Mouse (Mus musculus) left cerebral cortex, postnatal 25 days (tissue): ENCODE results near the gene Upk3bl. TPM values are rescaled to one million over a fixed set of nuclear protein-coding genes. Genes with fewer than 3 reads are reported as not detected.
"Not testable (repeated sequence)": the region's sequence is repeated elsewhere in the genome, so short reads cannot be mapped to it uniquely, and the experiment has no call there.

Source experiments
- DNase-seq, 2 experiments: peaks; one replicate each; pipeline ENCODE4 v3.0.0; 2022; ENCODE audit warnings: low spot score in 2 of 2, mixed read lengths in 1 of 2
- intact Hi-C: fragments of 180-260 bp; cut with DNase I; formaldehyde crosslinking; loops from one replicate; pipeline ENCODE4 v1.15.1; 2025
- total RNA-seq, 2 experiments: library from RNA; stranded (reverse); gene quantifications; 2 replicates each; pipeline ENCODE4 v1.2.3; 2021

The Upk3bl gene
- total RNA-seq, 2 experiments from 2014 or later: not detected

DNA sequence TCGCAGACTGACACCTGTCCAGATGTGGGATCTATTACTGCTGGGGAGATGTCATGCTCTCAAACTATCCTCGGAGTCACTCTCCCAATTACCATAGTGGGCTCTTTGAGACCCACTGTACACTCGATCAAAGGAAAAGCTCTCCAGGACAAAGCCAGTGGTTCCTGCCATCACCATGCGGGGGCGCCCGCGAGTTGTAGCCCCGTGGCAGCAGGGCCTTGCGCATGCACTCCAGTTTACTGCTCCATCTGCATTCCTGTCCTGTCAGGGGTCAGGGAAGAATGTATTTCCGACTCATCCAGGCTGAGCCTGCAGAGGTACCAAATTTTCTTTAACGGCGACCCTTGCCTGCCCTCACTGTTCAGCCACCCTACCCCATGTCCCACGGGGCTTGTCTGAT, 9.4 kb upstream of the Upk3bl start:
- no peak for DNase-seq
- intact Hi-C loops: no loop called here

DNA sequence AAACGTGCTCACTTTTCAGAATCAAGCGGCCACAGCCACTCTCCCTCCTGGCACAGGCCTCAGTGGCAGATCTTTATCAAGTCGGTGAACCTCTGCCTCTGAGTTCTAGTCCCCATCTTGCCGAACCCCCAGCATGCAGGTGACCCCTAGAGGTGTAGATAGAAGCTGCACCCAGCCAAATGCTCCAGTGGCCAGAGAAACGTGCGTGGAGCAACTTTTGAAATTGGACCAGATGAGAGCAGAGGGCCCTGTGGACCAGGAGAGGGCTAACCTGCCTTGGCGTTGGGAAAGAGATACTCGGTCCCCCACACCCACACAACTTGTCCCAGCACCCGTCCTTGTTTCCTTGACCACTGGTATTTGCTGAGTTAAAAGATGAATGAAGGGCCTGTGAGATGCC, 8.9 kb upstream of the Upk3bl start:
- no peak for DNase-seq
- intact Hi-C loops: no loop called here

DNA sequence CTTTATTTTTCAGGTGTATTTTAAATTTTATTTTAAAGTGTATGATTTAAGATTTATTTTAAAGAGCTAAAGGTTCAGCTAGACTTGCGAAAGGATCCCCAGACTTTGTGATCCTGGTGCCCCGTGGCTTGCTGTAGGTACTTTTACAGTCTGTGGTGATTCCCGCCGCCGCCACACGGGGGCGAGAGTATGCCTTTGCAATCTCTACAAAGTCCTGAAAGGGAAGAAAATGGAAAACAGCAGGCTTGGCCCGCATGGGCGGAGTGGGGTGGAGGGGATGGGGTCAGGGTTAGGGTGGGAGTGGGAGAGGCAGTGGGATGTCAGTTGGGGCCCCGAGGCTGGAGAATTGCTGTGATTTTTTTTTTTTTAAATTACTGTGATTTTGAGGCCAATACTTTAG, 8.3 kb upstream of the Upk3bl start:
- DNase-seq: peak; percentile 72 to 81
- intact Hi-C loops: no loop called here

DNA sequence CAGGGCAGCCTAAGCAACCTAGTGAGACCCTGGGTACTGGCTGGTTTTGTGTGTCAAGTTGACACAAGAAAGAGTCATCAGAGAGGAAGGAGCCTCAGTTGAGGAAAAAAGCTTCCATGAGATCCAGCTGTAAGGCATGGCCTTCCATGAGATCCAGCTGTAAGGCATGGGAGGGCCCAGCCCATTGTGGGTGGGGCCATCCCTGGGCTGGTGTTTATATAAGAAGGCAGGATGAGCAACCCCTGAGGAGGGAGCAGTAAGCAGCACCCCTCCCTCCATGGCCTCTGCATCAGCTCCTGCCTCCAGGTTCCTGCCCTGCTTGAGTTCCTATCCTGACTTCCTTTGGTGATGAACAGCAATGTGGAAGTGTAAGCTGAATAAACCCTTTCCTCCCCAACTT, 5.8 kb upstream of the Upk3bl start:
- intact Hi-C loops, DNase-seq: not testable (repeated sequence)

DNA sequence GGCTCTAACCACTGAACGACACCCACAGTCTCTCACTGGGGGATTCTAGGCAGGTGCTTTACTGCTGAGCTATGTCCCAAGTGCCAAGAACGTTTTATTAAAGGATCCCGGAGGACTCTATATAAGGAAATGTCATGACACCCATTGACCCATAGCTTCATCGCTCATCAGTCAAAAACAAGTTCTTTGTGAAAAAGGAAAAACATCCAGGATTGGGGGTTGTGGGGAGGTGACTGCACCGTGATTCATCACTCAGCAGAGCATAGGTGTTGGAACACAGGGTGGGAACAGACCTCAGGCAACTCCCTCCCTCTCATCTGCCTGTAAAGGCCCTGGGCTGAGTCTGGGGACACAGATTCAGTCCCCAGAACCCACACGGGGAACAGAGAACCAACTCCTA, 4.4 kb upstream of the Upk3bl start:
- intact Hi-C loops: no loop called here
- DNase-seq: no peak

DNA sequence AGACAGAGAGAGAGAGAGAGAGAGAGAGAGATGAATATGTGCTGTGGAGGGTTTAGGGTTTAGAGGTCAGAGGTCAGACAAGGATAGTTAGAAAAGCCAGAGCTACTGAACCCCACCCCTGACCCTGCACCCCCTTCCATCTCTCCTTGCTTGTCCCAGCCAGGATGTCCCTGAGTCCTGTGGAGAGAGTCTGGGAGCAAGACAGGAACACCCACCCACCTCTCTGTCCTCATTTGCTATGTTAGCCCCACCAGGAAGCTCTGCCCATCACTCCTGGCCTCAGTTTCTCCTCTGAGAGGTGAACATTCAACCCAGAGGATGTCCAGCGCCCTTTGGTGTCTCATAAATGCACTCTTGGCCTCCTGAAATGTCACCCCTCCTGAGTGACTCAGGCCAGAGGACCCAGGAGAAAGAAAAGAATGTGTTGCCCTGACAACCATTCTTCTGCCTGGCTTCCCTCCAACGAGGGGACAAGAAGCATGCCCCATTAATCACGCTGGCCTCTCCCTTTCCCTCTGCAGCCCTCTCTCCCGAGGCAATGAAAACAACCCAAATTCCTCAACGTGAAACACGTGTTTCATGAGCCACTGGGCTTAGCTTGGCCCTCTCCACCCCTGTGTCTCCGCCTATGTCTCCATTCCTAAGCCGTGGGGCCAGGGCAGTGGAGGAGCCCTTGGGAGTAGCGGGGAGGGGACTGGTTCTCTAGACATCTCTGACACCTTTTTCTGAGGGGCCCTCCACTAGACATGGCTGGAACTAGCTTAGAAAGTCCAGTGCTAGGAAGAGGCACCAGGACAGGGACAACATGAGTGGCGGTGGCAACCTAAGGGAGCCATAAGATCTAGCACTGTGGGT, 2.8 kb upstream of the Upk3bl start:
- intact Hi-C loops: no loop called here
- DNase-seq: peak in 1 of 2 experiments; percentile 17

DNA sequence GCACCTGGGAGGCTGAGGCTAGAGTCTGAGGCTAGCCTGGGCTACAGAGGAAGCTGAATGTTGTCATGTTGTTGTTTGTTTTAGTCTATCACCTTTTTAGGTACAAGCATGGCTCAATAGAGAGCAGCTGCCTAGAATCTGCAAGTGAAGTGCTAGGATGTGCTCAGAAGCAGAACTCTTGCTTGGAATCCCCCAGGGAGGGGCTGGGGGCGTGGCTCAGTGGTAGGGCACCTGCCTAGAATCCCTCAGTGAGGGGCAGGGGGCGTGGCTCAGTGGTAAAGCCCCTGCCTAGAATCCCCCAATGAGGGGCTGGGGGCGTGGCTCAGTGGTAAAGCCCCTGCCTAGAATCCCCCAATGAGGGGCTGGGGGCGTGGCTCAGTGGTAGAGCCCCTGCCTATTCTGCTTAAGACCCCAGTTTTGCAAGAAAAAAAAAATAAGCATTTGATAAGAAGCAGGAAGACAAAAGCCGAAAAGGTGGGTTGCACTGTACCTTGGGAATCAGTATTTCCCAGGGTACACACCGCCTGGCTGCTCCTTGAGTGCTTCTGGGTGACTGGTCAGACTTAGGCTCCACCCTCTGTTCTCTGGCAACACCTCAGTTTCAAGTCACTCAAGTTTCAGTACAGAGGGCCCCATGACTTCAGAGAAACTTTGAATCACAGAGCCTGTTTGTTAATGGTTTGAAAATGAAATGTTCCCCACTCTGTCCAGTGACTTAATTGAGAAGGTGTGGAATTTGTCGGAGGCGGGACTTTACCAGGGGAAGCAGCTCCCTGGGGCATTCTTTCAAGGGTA, 1.2 kb upstream of the Upk3bl start:
- no peak for DNase-seq
- intact Hi-C loops: no loop called here

DNA sequence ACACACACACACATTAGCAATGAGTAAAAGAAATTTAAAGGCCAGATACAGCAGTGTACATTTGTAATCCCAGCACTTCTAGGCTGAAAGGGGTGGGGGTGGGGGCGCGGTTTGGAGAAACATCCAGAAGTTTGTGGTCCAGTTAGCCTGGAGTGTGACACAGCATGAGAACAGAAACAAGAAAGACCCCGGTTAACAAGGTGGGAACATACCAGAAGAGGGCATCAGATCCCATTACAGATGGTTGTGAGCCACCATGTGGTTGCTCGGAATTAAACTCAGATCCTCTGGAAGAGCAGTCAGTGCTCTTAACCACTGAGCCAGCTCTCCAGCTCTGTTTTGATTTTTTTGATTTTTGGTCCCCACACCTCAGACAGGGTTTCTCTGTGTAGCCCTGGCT, 1.8 kb downstream of the Upk3bl start:
- intact Hi-C loops: no loop called here
- no peak for DNase-seq

DNA sequence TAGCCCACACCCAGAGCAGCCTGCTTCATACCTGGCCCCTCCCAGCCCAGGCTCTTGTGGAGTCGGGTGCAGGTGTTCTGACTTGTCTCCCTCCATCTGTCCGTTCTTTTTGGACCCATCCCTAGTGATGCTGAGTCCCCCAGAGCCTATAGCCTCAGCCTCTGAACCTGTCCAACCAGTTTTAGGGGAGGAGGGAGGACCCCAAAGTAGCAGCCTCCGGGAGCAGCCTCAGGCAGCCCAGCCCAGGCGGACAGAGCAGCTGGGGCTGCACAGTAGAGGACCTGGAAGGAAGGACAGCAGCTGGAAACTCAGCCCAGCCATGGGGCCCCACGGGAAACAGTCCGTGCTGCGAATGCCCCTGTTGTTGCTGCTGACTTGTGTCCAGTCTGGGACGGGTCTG, 2.8 kb downstream of the Upk3bl start:
- intact Hi-C loops: no loop called here
- no peak for DNase-seq

DNA sequence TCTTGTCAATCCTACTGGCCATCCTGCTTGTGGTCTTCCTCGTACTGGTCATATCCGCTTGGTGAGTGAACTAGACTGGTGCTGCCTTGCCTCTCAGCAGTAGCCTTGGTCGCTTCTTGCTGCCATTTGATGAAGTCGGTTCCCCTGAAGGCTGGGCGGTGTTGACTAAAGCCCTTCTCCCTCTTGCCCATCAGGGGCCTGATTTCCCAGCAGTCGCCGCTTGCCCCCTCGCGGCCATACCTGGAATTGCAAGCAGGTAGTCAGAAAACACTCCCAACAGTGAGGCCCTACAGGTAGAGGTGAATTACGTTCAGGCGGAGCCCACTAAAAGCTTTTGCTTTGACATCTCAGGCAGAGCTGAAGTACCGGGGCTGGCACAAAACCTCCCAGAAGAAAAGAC, 7.3 kb downstream of the Upk3bl start:
- intact Hi-C loops: loop anchor here (5.0 kb wide), 3 partner anchors 79 to 184 kb away; partner anchors contain the start of gene Zp3
- peak; percentile 63 to 73 for DNase-seq

DNA sequence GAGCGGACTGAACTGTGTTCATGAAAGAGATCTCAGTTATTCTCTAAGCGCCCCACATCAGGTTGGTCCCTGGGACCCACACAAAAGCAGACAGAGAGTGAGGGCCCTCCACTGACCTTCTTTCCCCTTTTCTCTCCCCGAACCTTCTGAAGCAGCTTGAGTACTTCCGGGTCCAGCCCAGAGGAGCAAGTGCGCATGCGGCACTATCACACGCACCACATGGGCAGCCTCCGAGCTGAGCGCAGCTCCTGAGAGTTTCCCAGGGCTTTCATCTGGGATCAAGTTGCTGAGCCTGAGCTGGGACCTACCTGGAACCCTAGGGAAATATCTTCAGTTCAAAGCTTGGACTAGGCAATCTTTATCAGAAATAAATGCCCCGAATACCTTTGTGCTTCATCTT, 9.6 kb downstream of the Upk3bl start:
- no peak for DNase-seq
- intact Hi-C loops: loop anchor here (5.0 kb wide), 3 partner anchors 82 to 187 kb away; partner anchors contain the start of gene Zp3

DNA sequence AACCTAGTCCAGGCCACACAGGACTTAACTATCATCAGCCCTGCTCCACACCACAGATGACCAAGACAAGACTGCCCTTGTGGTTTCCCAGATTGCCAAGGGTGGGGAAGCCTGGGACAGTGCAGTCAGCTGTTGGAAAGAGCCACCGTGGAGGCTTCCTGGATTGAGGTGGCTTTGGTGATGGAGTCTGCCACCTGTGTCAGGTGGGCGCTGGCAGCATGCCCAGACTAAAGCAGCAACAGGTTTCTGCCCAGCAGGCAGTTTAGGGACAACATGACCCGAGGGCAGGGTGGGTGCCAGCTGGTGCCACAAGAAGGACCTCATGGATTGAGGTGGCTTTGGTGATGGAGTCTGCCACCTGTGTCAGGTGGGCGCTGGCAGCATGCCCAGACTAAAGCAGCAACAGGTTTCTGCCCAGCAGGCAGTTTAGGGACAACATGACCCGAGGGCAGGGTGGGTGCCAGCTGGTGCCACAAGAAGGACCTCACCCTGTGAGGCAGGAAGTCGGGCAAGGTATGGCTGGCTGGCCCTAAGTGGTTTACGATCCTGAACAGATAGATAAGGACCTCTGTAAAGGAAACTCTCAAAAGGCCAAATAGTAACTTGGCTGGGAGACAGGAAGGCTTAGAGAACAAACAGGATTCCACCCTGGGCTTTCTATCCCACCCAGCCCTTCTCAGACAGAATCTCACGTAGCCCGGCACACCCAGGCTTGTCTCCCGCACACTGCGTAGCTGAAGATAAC, 12.3 kb downstream of the Upk3bl start:
- DNase-seq, intact Hi-C loops: not testable (repeated sequence)

DNA sequence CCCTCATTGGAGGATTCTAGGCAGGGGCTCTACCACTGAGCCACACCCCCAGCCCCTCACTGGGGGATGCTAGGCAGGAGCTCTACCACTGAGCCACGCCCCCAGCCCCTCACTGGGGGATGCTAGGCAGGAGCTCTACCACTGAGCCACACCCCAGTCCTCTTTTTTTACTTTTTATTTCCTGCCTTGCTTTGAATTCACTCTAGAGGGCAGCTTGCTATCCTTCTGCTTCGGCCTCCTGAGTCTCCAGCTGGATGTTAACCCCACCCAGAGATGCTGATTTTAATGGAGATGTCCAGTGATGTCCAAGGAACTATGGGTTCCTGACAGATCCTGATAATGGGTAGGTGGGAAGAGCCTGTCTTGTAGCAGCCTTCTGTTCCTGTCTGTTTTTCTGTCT, 15.1 kb downstream of the Upk3bl start:
- no peak for DNase-seq

DNA sequence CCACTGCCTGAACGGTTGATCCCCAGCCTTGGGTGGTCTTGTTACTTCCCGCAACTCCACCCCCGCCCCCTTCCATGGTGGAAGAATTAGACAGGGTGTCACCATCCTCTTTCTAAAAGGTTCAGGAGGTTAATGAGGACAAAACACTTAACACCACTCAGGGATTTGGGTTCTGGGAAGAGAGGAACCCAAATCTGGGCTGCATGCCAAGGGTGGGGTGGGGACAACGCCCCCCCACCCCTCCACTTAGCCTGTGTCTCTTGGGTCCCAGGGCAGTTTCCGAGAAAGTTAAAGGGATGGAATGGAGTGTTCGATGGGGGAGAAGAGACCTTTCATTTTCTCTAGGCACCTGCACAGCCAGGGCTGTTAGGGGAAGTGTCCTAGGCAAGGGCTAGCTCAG, 18.8 kb downstream of the Upk3bl start:
- intact Hi-C loops: no loop called here
- DNase-seq: no peak

More for the DNA sequence above, 15.1 kb downstream of the Upk3bl start:
- intact Hi-C loops: no loop called here

DNA sequence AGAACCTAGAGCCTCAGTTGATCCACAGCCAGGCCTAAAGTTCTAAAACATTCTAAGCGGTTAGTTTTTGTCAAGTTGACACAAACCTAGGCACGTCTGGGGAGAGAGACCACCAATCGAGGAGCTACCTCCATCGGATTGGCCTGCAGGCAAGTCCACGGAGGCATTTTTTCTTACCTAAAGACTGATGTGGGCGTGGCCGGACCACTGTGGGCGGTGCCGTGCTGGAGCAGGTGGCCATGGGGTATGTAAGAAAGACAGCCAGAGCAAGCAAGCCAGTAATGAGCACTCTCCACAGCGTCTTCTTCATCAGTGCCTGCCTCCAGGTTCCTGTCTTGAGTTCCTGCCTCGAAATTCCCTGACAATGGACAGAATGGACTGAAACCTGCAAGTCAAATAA, 19.2 kb downstream of the Upk3bl start:
- intact Hi-C loops: no loop called here
- no peak for DNase-seq

DNA sequence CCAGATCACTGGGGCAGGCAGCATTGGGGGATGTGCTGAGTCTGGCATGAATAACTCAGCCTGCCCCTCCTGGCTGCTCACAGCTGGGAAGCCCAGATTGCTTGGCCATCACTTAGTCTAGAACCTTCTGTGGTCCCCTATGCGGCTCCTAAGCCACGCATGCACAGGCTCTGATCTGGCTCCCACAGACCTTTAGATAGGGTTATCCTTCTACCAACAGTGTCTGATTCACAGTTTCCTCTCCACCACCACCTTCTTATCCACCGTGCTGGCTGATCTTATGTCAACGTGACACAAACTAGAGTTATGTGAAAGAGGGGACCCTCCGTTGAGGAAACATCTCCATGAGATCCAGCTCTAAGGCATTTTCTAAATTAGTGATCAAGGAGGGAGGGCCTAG, 20.8 kb downstream of the Upk3bl start:
- DNase-seq: no peak
- intact Hi-C loops: no loop called here

DNA sequence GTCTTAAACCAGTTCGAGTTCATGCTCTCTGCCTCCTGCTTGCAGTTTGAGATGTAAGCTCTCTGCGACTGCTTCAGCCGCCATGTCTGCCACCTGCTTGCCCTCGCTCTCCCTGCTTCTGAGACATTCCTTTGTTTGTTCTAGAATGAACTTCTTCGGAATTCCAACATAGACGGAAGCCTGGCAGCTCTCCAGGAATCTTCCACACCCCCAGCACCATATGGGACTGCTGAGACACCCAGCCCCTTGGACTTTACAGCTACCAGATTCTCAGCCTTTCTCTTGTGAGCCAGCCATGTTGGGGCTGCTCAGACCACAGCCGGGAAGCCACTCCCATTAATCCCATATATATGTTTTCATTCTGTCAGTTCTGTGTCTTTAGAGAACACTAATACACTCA, 22.0 kb downstream of the Upk3bl start:
- peak; percentile 16 to 50 for DNase-seq
- intact Hi-C loops: no loop called here

DNA sequence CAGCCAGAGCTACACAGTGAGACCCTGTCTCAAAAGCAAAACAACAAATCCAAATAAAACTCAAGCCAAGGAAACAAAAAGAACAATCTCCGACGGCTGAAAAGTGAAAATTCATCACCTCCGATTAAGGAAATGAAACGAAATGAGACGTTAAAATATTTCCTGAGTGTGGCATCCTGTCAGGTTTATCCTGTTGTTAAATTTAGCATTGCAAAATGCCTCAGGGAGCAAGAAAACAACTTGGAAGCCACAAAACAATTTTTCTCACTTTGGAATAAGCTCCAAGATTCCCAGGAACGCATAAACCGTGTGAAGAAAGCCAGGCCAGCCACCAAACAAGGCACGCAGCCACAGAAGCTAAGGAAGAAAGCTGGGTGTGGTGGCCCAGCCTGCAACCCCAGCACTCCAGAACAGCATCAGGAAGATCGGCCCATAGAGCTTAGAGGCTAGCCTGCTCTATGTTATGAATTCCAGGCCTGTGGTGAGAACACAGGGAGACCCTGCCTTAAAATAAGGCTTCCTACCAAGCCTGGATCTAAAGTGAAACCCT, 22.8 kb downstream of the Upk3bl start:
- intact Hi-C loops: no loop called here
- no peak for DNase-seq

DNA sequence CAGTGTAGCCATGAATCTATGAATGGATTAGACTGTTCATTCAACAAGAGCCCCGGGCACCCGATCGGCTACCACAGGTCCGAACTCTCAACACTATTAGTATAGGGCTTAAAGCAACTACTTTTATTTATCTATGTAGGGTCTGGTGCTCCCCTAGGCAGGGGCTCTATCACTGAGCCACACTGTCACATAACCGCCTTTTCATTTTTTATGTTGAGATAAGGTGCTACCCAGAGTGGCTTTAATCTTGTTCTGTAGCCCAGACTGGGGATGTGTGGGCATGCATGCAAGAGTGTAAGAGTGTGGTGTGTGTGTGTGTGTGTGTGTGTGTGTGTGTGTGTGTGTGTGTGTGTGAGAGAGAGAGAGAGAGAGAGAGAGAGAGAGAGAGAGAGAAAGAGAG, 23.8 kb downstream of the Upk3bl start:
- DNase-seq: no peak
- intact Hi-C loops: no loop called here

DNA sequence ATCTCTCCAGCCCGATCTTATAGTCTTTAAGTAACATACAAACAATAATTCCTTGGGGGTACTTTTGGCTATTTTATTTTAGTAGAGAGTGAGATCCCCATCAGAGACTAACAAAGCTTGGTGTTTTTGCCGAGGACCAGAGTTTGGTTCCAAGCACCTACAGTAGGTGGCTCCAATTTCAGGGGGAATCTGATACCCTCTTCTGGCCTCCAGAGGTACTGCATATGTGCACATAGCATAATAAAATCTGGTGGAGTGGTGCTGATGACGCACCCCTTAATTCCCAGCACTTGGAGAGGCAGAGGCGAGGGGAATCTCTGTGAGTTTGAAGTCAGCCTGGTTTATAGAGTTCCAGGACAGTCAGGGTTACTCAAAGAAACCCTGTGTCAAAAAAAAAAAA, 28.1 kb downstream of the Upk3bl start:
- intact Hi-C loops: no loop called here
- DNase-seq: no peak
